Mouse (Mus musculus) kidney, embryonic 16.5 days (tissue): ENCODE data around the gene Cenps. TPM values are rescaled to one million over a fixed set of nuclear protein-coding genes. Genes with fewer than 3 reads are reported as not detected.

Experiments used
- ATAC-seq: fragments of 200-750 bp; cut with Nextera tagmentation; 2 replicates; pipeline ENCODE4 v1.8.0; 2017; ENCODE audit warnings: moderate TSS enrichment; ENCODE audit not compliant: low FRiP score, low TSS enrichment
- H3K27ac ChIP-seq: fragments of 300-500 bp; sonication (generic); 2 replicates; pipeline ENCODE4 v1.5.1; 2014; ENCODE audit warnings: low read length
- H3K27me3 ChIP-seq: fragments of 300-500 bp; sonication (generic); 2 replicates; pipeline ENCODE4 v1.6.1; 2014; ENCODE audit warnings: low read length, control low read depth, mixed read lengths; ENCODE audit not compliant: insufficient read depth
- H3K36me3 ChIP-seq: fragments of 300-500 bp; sonication (generic); 2 replicates; pipeline ENCODE4 v1.6.1; 2014; ENCODE audit warnings: low read length, control low read depth, mixed read lengths; ENCODE audit not compliant: insufficient read depth
- H3K4me1 ChIP-seq: fragments of 300-500 bp; sonication (generic); 2 replicates; pipeline ENCODE4 v1.6.1; 2014; ENCODE audit warnings: low read length, control low read depth, mixed read lengths; ENCODE audit not compliant: insufficient read depth
- H3K4me2 ChIP-seq: fragments of 300-500 bp; sonication (generic); replicated peaks from 2 replicates; pipeline ENCODE4 v1.6.1; 2014; ENCODE audit warnings: low read depth, low read length
- H3K4me3 ChIP-seq: fragments of 300-500 bp; sonication (generic); 2 replicates; pipeline ENCODE4 v1.5.1; 2014; ENCODE audit warnings: mild to moderate bottlenecking, low read length
- H3K9ac ChIP-seq: fragments of 300-500 bp; sonication (generic); replicated peaks from 2 replicates; pipeline ENCODE4 v1.6.1; 2014; ENCODE audit warnings: low read length
- H3K9me3 ChIP-seq: fragments of 300-500 bp; sonication (generic); 2 replicates; pipeline ENCODE4 v1.6.1; 2016; ENCODE audit warnings: low read length, control low read depth
- WGBS: fragments of 180-500 bp; shearing (Covaris S2); extraction: QIAGEN DNeasy Blood & Tissue Kit; methylation state at CpG from one replicate; pipeline ENCODE4 v1.1.7; 2014; 5-methylcytosine and 5-hydroxymethylcytosine counted together
- polyA plus RNA-seq: library from polyadenylated mRNA; unstranded; fragments of >200 nt; fragmentation: Nextera tagmentation; extraction: Ambion mirVana; gene quantifications from 2 replicates; pipeline ENCODE4 v1.2.1, GENCODE M21; 2015

Gene Cenps
- polyA plus RNA-seq, 1 experiment from 2014 or later = 34.0 TPM

GRCm38 (mm10) chr4:149161166-149161565 is 23.7 kb upstream of the Cenps start:
- Histone ChIP-seq H3K27ac (no peak overlapping the region), H3K9ac (no peak overlapping the region), H3K4me2 (no peak overlapping the region), H3K27me3 (no peaks in the 10 kb centered on the region), H3K4me3 (no peak overlapping the region), H3K4me1 (peaks cover 9% of the 10 kb centered on the region), H3K9me3 (no peaks in the 10 kb centered on the region), H3K36me3 (peaks cover 54% of the 10 kb centered on the region)
- no peak for ATAC-seq
- WGBS = 91% methylated on average over 6 of the region's 6 CpGs

DNA sequence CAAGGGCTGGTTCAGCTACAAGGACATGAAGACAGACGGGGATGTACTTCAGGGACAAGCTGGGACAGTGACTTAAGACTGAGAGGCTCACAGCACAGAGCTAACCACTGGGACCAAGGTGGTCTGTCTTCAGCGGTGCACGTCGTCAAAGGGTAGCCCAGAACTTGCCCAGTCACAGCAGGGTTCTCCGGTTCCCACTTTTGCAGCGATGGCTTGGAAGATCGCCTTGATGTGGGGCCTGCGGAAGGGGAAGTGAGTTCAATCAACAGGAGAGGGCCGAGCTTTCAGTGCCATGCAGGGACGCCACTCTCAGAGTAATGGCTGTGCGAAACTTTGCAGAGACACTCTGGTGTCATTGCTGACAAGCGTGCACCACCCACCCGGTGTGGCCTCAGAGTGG is 22.5 kb upstream of the Cenps start:
- Histone ChIP-seq H3K4me3 (no peak overlapping the region), H3K9ac (no peak overlapping the region), H3K27ac (no peak overlapping the region), H3K4me1 (no peaks in the 10 kb centered on the region), H3K4me2 (no peak overlapping the region), H3K9me3 (no peaks in the 10 kb centered on the region), H3K27me3 (no peaks in the 10 kb centered on the region), H3K36me3 (peaks cover 67% of the 10 kb centered on the region)
- WGBS = 87% methylated on average over 13 of the region's 13 CpGs
- ATAC-seq = no peak

DNA sequence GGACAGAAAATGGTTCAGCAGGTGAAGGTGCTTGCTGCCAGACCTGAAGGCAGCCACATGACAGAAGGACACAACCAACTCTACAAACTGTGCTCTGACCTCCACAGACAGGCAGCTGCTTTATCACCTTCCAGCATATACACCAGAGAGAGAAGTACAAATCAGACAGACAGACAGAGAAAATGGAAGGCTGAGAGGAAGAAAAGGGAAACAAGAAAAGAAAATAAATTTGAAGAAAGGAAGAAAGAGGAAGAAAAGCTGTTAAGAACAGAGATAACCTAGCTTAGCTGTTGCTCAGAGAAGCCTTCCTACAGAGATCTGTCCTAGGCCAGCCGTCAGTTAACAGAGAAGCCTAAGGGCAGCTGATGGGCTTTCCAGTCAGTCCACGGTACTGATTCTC is 21.8 kb upstream of the Cenps start:
- no peaks in the 10 kb centered on the region for H3K9me3 ChIP-seq

DNA sequence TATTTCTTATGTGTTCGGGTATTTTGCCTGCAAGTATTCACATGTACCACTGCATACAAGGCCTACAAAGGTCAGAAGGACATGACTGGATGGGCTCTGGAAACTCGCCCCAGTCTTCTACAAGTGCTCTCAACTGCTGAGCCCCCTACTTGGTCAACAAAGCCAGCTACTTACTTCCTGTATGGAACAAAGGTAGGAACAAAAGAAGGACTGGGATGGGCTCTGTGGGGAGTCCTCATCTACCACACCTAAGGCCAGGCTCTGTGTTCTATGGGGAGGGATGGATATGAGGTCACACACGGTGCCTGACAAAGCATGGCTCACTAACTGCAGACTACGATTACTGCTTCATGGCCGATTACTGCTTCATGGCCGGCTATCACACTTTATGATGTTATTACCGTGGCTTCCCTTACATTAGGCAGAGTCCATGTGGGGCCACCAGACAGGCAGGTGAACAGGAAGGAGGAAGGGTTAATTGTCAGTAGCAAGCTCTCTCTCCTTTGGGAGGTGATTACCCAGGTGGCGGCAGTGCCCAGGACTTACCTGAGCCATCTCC is 20.1 kb upstream of the Cenps start:
- ATAC-seq = no peak
- peaks cover 86% of the 10 kb centered on the region for H3K36me3 ChIP-seq

More for the DNA sequence above, 21.8 kb upstream of the Cenps start:
- peaks cover 69% of the 10 kb centered on the region for H3K36me3 ChIP-seq
- ATAC-seq = no peak
- no peak overlapping the region for H3K4me3 ChIP-seq
- no peaks in the 10 kb centered on the region for H3K27me3 ChIP-seq
- H3K4me1 ChIP-seq = no peaks in the 10 kb centered on the region
- 93% methylated on average over 2 of the region's 2 CpGs for WGBS
- no peak overlapping the region for H3K27ac ChIP-seq
- no peak overlapping the region for H3K4me2 ChIP-seq
- H3K9ac ChIP-seq = no peak overlapping the region

GRCm38 (mm10) chr4:149155711-149156110 is 18.3 kb upstream of the Cenps start:
- H3K4me1 ChIP-seq = no peaks in the 10 kb centered on the region
- peaks cover 89% of the 10 kb centered on the region for H3K36me3 ChIP-seq
- no peak overlapping the region for H3K27ac ChIP-seq
- no peak; the same call in 1 of the 2 replicates for ATAC-seq
- H3K27me3 ChIP-seq = no peaks in the 10 kb centered on the region
- no peak overlapping the region for H3K9ac ChIP-seq
- H3K9me3 ChIP-seq = no peaks in the 10 kb centered on the region
- H3K4me3 ChIP-seq = no peak overlapping the region
- WGBS = 91% methylated on average over 6 of the region's 6 CpGs
- H3K4me2 ChIP-seq = no peak overlapping the region

More for the DNA sequence above, 20.1 kb upstream of the Cenps start:
- Histone ChIP-seq H3K27me3 (no peaks in the 10 kb centered on the region), H3K4me3 (no peak overlapping the region), H3K9ac (no peak overlapping the region), H3K9me3 (no peaks in the 10 kb centered on the region), H3K4me2 (no peak overlapping the region), H3K4me1 (no peaks in the 10 kb centered on the region), H3K27ac (no peak overlapping the region)
- WGBS = 78% methylated on average over 8 of the region's 8 CpGs

GRCm38 (mm10) chr4:149154859-149155258 is 17.4 kb upstream of the Cenps start:
- ATAC-seq = no peak
- Histone ChIP-seq H3K4me1 (no peaks in the 10 kb centered on the region), H3K27me3 (no peaks in the 10 kb centered on the region), H3K4me3 (no peak overlapping the region), H3K4me2 (no peak overlapping the region), H3K9me3 (no peaks in the 10 kb centered on the region), H3K9ac (no peak overlapping the region), H3K36me3 (peaks cover 87% of the 10 kb centered on the region), H3K27ac (no peak overlapping the region)
- WGBS = 98% methylated on average over 7 of the region's 7 CpGs

- H3K4me1 ChIP-seq = peaks cover 9% of the 10 kb centered on the region; the same call in 1 of the 2 replicates
- H3K9me3 ChIP-seq = no peaks in the 10 kb centered on the region
- no peak overlapping the region for H3K27ac ChIP-seq
- no peak overlapping the region for H3K4me2 ChIP-seq
- no peak overlapping the region for H3K9ac ChIP-seq
- H3K36me3 ChIP-seq = peaks cover 54% of the 10 kb centered on the region
- no peak for ATAC-seq
- 84% methylated on average over 11 of the region's 11 CpGs for WGBS
- H3K4me3 ChIP-seq = no peak overlapping the region
- H3K27me3 ChIP-seq = no peaks in the 10 kb centered on the region
Observed at GRCm38 (mm10) chr4:149150721-149151120, 13.3 kb upstream of the Cenps start.

GRCm38 (mm10) chr4:149150256-149150655 is 12.8 kb upstream of the Cenps start:
- WGBS = 44% methylated on average over 11 of the region's 11 CpGs
- Histone ChIP-seq H3K4me3 (no peak overlapping the region), H3K4me1 (peaks cover 9% of the 10 kb centered on the region; the same call in 1 of the 2 replicates), H3K27me3 (no peaks in the 10 kb centered on the region), H3K4me2 (no peak overlapping the region), H3K9ac (no peak overlapping the region), H3K36me3 (peaks cover 49% of the 10 kb centered on the region), H3K27ac (no peak overlapping the region), H3K9me3 (no peaks in the 10 kb centered on the region)
- ATAC-seq = peak; percentile 49

GRCm38 (mm10) chr4:149149611-149150010 is 12.2 kb upstream of the Cenps start:
- Histone ChIP-seq H3K4me3 (no peak overlapping the region), H3K27me3 (no peaks in the 10 kb centered on the region), H3K9me3 (no peaks in the 10 kb centered on the region), H3K4me2 (no peak overlapping the region), H3K36me3 (peaks cover 43% of the 10 kb centered on the region), H3K27ac (no peak overlapping the region), H3K9ac (no peak overlapping the region), H3K4me1 (peaks cover 9% of the 10 kb centered on the region; the same call in 1 of the 2 replicates)
- 33% methylated on average over 7 of the region's 7 CpGs for WGBS
- no peak; the same call in 1 of the 2 replicates for ATAC-seq

DNA sequence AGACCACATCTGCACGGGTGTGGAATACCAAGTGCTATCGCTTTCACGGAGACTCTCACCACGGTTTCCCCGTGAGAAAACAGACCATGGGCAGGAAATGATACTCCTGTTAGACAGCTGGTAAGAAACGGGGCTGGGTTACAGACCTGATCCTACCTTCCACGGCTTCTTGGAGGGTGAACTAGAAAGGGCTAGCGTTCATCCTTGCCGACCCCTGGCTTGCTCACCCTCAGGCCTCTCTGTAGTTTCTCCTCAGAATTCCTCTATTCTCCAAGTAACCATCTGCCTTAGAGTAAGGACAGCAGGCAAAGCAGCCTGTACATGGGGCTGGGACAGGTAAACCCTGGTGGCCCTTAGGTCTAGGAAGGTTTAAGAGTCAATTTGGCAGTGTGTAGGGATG is 11.8 kb upstream of the Cenps start:
- no peak overlapping the region for H3K4me2 ChIP-seq
- no peaks in the 10 kb centered on the region for H3K27me3 ChIP-seq
- no peak overlapping the region for H3K9ac ChIP-seq
- H3K27ac ChIP-seq = no peak overlapping the region
- no peak for ATAC-seq
- H3K4me1 ChIP-seq = peaks cover 9% of the 10 kb centered on the region; the same call in 1 of the 2 replicates
- 59% methylated on average over 9 of the region's 9 CpGs for WGBS
- H3K4me3 ChIP-seq = no peak overlapping the region
- no peaks in the 10 kb centered on the region for H3K9me3 ChIP-seq
- peaks cover 39% of the 10 kb centered on the region for H3K36me3 ChIP-seq
